Mouse (Mus musculus): ENCODE measurements around the gene Zeb2.

DNA sequence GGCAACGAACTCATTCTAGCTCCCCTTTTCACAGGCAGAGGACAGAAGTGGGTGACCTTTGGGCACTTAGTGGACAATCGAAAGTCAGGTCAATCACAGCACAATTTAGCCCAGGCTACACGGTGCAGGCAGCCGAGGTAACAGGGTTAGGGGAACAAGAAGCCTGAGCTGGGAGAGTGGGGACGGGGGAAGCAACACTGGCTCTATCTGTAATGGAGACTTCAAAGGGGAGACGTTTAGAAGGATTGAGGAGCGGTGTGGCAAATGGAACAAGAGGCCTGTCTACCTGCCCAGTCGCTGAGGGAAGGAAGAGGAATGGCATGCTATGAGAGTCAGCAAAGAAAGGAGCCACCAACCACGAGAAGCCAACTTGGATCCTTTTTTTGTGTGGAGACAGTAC is 57.0 kb downstream of the Zeb2 start:
- TF ChIP-seq EP300 (IDR thresholded peaks at IDR 0.05; ENCODE audit: low read depth), result no peak
- no peak for TF ChIP-seq CTCF (IDR thresholded peaks at IDR 0.05; ENCODE audit: low read depth)
